Mouse (Mus musculus): ENCODE data around the gene Fam234b.
A peak's percentile ranks its signal among the peaks of the same experiment; 100 is the strongest.

The Fam234b gene

GRCm38 (mm10) chr6:135197921-135198532 is at the start of gene Fam234b, which contains the start of gene Hebp1:
Gene Fam234b (plus strand): TSS chr6:135197977.
Gene Hebp1 (minus strand): TSS chr6:135198022.
- DNase-seq (ENCODE audit: low spot score) = peak; percentile 82

DNA sequence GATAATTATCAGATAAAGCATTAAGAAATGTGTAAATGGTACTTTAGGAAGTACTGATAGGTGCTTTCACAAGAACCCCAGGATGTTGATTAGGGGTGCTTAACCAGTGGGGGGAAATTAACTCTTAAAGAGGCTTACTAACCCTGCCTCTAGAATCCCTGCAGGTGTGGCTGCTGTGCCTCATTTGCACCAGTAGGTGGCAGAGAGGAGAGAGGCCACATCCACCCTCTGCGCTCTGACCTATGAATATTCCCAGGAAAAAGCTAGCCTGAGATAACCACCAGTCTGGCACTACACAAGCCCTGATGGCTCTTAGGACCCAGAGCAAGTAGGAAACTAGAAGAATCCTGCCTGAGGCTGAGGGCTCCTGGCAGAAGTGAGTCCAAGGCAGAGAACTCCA is 49.3 kb upstream of the Fam234b start:
- DNase-seq (ENCODE audit: low spot score) = no peak

GRCm38 (mm10) chr6:135149175-135149574 is 48.6 kb upstream of the Fam234b start:
- no peak for DNase-seq (ENCODE audit: low spot score)

GRCm38 (mm10) chr6:135149722-135150121 is 48.1 kb upstream of the Fam234b start:
- DNase-seq (ENCODE audit: low spot score) = no peak

GRCm38 (mm10) chr6:135150311-135150710 is 47.5 kb upstream of the Fam234b start:
- DNase-seq (ENCODE audit: low spot score) = no peak

DNA sequence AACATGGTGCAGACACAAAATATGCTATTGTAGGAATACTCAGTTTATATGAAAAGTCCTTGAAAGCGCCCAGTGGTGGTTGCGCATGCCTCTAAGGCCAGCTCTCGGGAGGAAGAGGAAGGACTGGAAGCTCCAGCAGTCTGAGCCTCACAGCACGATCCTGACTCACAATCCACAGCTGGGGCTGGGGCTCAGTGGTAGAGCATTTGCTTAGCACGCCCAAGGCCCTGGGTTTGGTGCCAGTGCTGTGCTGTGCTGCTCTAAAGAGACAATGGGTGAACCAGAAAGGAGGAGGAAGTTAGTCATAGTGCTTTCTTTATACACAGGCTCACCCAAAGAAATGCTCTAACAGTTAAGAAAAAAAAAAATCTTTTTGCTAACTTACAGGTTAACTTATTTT is 44.1 kb upstream of the Fam234b start:
- no peak for DNase-seq (ENCODE audit: low spot score)

- no peak for DNase-seq (ENCODE audit: low spot score)
Measured at GRCm38 (mm10) chr6:135156597-135156996, 41.2 kb upstream of the Fam234b start.

DNA sequence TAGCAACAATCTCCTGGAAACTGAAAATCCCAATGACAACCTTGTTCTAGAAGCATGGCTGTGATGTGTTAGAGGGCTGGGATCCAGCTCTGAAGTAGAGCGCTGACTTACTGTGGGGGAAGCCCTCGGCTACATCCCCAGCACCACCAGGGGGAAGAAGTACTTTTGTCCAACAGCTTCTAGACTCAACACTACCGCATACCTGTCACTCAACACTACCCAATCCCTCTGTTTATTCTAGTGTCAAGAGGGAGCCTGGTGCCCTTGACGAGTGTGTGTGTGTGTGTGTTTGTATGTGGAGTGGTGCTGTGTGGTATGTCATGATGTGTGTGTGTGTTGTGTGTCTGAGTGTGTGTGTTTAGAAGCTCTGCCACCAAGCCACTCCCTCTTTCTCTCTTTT is 40.3 kb upstream of the Fam234b start:
- DNase-seq (ENCODE audit: low spot score) = no peak

GRCm38 (mm10) chr6:135158509-135158908 is 39.3 kb upstream of the Fam234b start:
- no peak for DNase-seq (ENCODE audit: low spot score)

DNA sequence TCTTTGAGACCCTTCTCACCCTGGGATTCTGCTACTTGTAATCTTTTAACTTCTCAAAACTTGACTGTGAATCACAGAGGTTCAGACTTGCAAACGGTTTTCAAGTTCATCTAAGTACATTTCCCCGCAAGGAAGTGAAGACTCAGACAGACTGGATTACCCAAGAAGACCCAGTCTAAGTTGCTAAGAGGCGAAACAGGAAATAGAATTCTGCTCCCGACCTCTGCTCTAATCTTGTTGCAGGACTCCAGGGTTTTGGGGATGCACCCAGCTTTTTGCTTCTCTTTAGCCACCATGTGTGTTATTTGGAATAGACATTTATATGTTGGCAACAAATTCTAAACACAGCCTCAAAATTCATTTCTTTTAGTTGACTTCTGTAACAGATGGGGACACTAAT is 36.4 kb upstream of the Fam234b start:
- no peak for DNase-seq (ENCODE audit: low spot score)

DNA sequence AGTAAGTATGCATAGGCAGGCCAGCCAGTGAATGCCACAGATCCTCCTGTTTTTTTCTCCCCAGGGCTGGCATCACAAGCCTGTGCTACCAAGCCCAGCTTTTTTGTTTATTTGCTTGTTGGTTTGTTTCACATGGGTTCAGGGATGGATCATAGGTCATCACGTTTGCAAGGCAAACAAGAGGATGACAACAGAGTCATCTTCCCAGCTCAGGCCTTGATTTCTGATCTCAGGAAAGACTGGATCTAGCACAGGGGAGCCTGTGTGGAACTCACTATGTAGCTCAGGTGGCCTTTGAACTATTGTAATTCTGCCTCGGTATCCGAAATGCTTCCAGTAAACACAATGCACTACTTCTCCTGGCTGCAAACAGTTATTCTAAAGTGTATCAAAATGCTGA is 35.5 kb upstream of the Fam234b start:
- DNase-seq (ENCODE audit: low spot score) = no peak

GRCm38 (mm10) chr6:135162861-135163260 is 34.9 kb upstream of the Fam234b start:
- DNase-seq (ENCODE audit: low spot score) = no peak

DNA sequence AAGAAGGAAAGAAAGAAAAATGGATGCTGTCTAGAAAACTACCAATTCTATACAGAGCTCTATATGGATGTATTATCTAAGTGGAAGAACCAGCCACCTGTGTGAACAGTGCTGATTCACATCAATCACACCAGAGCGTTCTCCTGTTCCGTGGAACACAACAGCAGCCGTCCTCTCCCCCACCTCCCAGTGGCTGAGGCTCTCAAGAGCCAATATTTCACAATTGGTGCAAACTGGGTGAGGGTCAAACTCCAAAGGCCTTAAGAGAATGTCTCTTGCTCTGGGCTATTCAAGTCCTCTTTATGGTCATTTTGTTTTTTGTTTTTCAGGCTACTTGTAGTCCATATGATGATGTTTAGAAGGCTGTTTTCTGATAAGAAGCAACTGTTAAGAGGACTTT is 32.6 kb upstream of the Fam234b start:
- DNase-seq (ENCODE audit: low spot score) = no peak

GRCm38 (mm10) chr6:135165706-135166105 is 32.1 kb upstream of the Fam234b start:
- no peak for DNase-seq (ENCODE audit: low spot score)

DNA sequence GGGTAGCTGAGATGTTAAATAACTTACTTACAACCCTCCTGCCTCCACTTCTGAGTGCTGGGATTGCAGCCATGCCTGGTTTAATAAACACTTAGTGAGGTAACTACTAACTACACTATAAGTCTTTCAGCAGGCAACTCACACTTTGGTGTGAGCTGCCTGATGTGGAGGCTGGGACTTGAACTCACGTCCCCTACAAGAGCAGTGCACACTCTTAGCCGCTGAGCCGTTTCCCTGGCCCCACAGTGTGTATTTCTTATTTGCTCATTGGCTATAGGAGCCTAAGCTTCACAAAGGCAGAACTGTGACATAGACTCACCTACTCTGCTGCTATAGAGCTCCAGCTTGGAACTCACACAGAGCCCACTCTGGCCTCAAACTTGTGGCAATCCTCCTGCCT is 31.5 kb upstream of the Fam234b start:
- no peak for DNase-seq (ENCODE audit: low spot score)

GRCm38 (mm10) chr6:135166712-135167111 is 31.1 kb upstream of the Fam234b start:
- no peak for DNase-seq (ENCODE audit: low spot score)

DNA sequence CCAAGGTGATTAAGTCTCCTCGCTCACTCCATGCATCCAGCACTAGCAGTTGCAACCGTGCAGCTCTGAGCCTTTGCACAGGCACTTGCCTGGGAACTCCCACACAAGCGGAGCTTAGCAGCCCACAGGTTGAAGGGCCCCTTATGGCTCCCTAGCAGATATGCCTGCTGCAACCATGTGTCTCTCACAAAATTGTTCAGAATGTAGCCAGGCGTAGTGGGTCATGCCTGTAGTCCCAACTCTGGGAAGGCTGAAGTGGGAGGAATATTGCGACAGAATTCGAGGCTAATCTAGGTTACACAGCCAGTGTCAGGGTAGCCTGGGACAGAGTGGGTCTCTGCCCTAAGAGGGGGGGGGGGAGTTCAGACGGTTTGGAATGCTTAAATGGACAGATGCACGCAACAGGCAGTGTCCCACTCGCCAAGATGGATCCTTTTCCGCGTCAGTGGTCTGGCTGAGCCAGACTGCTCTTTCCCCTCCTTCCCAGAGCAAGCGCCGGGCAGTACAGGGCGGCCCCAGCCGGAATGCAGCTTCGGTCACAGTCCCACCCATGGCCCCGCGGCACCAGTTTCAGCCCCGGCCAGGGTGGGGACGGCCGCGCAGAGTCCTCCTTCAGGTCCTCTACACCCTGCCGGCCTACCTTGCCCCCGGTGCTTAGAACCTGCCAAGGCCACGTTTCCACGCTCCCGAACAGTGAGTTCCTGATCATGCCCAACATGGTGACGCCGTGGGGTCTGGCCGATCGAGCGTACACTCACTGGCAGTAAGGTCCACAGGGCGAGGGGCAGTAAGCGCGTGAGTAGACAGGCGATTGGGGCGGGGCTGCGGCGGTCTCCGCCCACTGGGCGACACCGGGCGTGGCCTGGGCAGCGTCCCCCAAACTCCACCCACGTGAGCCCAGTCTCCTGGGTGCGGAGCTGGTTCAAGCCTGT is 30.1 kb upstream of the Fam234b start:
- DNase-seq (ENCODE audit: low spot score) = peak; percentile 74

DNA sequence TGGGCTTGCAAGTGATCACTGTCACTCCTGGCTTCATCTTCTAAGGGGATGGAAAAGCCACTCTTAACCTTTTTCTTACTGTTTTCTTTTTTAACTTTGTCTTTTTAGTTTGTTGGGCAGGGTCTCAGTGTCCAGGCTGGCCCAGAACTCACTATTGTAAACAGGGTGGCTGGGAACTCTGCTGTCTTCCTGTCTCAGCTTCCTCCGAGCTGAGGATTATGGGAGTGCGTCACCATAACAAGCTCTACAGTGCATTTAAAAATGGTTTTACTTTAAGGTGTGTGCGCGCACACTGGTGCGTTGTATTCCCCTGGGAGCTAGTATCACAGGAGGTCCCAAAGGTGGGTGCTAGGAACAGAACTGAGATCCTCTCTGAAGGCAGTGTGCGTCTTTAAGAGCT is 29.3 kb upstream of the Fam234b start:
- no peak for DNase-seq (ENCODE audit: low spot score)

GRCm38 (mm10) chr6:135169246-135169645 is 28.5 kb upstream of the Fam234b start:
- DNase-seq (ENCODE audit: low spot score) = no peak

- no peak for DNase-seq (ENCODE audit: low spot score)
Measured at GRCm38 (mm10) chr6:135171736-135172135, 26.0 kb upstream of the Fam234b start.

DNA sequence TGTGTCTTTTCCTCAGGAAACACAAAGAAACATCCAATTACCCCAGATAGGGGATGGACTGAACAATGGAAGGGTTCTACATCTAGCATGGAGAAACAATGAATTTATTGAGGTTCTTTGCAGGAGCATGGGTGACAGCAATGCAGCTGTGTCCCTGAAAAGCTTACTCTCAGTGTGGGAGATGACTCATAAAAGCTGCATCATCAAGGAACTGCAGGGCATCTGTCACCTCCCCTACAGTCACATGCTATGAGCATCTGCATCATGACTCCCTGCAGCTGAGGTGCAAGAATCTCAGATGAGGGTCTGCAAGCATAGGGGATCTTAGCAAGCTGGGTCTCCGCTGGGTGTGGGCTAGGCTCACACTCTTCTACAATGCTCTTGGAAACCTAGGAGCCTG is 22.8 kb upstream of the Fam234b start:
- no peak for DNase-seq (ENCODE audit: low spot score)

- DNase-seq (ENCODE audit: low spot score) = no peak
Measured at GRCm38 (mm10) chr6:135177271-135177670, 20.5 kb upstream of the Fam234b start.

- no peak for DNase-seq (ENCODE audit: low spot score)
Measured at GRCm38 (mm10) chr6:135178599-135178998, 19.2 kb upstream of the Fam234b start.
